Mouse (Mus musculus): Measurements from ENCODE around the gene Ambra1. TPM values are rescaled to one million over a fixed set of nuclear protein-coding genes. Genes with fewer than 3 reads are reported as not detected.
A peak's percentile ranks its signal among the peaks of the same experiment; 100 is the strongest.

Gene Ambra1
- polyA plus RNA-seq, 1 experiment, result 37.9 TPM

DNA sequence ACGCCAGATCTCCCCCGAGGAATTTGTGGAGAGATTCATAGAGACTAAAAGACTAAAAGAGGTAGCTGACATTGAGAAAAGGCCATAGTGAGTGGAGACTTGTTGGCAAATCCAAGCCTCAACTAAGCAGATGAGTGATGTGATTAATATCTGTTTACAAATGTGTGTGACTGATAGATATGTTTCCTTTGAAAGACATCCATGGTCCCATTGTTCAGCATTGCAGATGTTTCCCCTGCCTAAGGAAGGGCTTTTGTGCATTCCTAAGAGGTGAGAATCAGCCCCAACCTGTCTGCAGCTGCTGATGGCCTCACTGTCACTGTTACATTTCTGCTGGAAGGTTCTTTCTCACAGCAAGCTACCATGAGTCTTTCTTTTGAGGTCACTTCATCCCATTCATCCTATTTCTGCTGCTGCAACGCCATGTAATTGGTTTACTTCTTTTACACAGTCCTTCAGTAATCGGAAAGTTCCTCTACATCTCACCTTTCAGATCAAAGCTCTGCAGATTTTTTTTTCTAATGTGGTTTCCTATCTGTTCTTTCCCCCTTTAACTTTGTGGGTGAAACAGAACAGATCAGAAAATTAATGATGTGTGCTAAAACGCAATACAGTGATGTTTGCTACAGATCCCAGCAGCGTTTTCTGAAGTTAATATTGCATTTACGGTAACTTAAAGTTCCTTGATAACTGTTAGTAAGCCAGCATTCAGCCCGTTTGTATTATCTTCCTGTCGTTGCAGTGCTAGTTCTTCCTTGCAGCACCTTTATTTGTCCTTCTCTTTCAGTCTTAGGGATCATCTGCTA lies 146.3 kb downstream of the Ambra1 start:
- no peaks in the 10 kb centered on the region for H3K27me3 ChIP-seq (ENCODE audit: control insufficient read depth, insufficient read depth, low read length)

DNA sequence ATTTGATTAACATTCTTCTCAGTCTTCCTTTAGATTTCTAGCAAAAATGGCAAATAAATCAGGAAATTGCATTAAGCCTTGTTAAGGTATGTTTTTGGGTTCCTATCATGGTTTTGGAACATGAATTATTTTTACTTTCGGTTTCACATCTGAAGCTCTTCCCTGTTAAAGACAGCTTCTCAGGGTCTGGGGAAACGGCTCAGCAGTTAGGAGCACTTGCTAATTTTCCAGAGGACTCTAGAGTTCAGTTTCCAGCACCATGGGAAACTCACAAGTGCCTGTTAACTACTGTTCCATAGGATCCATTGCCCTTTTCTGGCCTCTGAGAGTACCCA lies 146.8 kb downstream of the Ambra1 start:
- 89% methylated on average over 2 of the region's 2 CpGs for WGBS
- Histone ChIP-seq H3K27me3 (ENCODE audit: control insufficient read depth, insufficient read depth, low read length) (no peaks in the 10 kb centered on the region), H3K4me1 (ENCODE audit: control insufficient read depth, insufficient read depth, low read length) (no peaks in the 10 kb centered on the region), H3K27ac (ENCODE audit: insufficient read depth, low read length) (no peak overlapping the region), H3K4me3 (replicated peaks; ENCODE audit: insufficient read depth, low read depth, low read length) (no peak overlapping the region)
- TF ChIP-seq CTCF (IDR thresholded peaks at IDR 0.05; ENCODE audit: borderline replicate concordance, insufficient read depth, low read depth, low read length) (no peak), POLR2A (IDR thresholded peaks at IDR 0.05; ENCODE audit: borderline replicate concordance, insufficient read depth, low read length) (no peak)
- DNase-seq, result no peak

More for the DNA sequence above, 146.3 kb downstream of the Ambra1 start:
- TF ChIP-seq CTCF (IDR thresholded peaks at IDR 0.05; ENCODE audit: borderline replicate concordance, insufficient read depth, low read depth, low read length), result no peak
- TF ChIP-seq POLR2A (IDR thresholded peaks at IDR 0.05; ENCODE audit: borderline replicate concordance, insufficient read depth, low read length), result no peak
- no peaks in the 10 kb centered on the region for H3K4me1 ChIP-seq (ENCODE audit: control insufficient read depth, insufficient read depth, low read length)
- 93% methylated on average over 9 of the region's 9 CpGs for WGBS
- H3K4me3 ChIP-seq (replicated peaks; ENCODE audit: insufficient read depth, low read depth, low read length), result no peak overlapping the region
- no peak for DNase-seq
- H3K27ac ChIP-seq (ENCODE audit: insufficient read depth, low read length), result no peak overlapping the region

DNA sequence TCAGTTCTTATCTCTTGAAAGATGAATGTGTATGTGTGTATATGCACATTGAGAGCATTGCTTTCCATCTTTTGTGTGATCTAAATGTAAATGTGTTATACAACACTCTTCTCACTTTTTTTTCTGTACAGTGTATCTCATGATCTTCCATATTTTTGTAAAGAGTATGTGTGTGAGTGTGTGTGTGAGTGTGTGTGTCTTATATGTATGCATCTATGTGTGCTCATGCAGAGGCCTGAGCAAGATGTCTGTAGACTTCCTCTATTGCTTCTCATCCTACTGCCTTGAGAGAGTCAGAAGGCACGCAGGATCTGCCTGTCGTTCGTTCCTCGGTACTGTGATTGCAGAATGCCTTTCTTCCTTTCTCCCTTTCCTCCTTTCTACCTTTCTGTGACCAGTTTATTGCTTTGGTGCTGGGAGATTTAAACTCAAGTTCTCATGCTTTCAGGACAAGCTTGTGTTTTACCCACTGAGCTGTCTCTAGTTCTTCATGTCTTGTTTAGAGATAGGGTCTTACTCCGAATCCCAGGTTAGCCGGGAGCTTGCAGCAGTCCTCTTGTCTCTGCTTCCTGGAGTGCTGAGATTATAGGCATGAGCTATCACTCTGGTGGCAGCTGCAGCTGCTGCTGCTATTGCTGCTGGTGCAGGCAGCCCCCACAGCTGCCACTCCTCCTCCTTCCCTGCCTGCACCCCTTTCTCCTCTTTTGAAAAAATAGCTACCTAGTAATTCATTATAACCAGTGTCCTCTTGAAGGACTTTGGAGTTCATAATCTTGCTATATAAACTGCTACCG lies 148.7 kb downstream of the Ambra1 start:
- WGBS, result 77% methylated on average over 7 of the region's 7 CpGs
- no peak overlapping the region for H3K4me3 ChIP-seq (replicated peaks; ENCODE audit: insufficient read depth, low read depth, low read length)
- no peaks in the 10 kb centered on the region for H3K4me1 ChIP-seq (ENCODE audit: control insufficient read depth, insufficient read depth, low read length)
- H3K27me3 ChIP-seq (ENCODE audit: control insufficient read depth, insufficient read depth, low read length), result no peaks in the 10 kb centered on the region
- no peak for DNase-seq
- no peak overlapping the region for H3K27ac ChIP-seq (ENCODE audit: insufficient read depth, low read length)
- TF ChIP-seq CTCF (IDR thresholded peaks at IDR 0.05; ENCODE audit: borderline replicate concordance, insufficient read depth, low read depth, low read length), result no peak
- no peak for TF ChIP-seq POLR2A (IDR thresholded peaks at IDR 0.05; ENCODE audit: borderline replicate concordance, insufficient read depth, low read length)

DNA sequence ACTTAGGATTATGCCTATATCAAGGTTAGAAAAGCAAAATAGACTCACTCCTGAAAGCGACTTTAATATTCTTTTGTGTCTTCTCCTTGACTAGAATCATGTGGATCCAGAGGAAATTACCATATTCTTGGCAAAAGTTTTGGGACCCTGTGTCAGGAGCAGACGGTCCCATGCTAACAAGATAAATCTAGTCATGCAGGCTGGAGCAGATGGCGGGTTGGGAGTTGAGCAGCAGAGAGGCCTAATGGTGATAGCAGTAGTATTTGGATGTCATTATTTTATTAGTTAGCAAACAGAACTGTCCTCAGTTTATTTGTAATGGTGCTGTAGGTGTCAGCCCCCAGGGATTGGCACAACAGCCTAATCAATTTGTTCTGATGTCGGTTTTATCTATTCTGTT lies 154.0 kb downstream of the Ambra1 start:
- 41% methylated on average over 4 of the region's 4 CpGs for WGBS
- Histone ChIP-seq H3K4me3 (replicated peaks; ENCODE audit: insufficient read depth, low read depth, low read length) (no peak overlapping the region), H3K27ac (ENCODE audit: insufficient read depth, low read length) (no peak overlapping the region), H3K27me3 (ENCODE audit: control insufficient read depth, insufficient read depth, low read length) (no peaks in the 10 kb centered on the region), H3K4me1 (ENCODE audit: control insufficient read depth, insufficient read depth, low read length) (peaks cover 3% of the 10 kb centered on the region; the same call in 1 of the 2 replicates)
- TF ChIP-seq POLR2A (IDR thresholded peaks at IDR 0.05; ENCODE audit: borderline replicate concordance, insufficient read depth, low read length) (no peak), CTCF (IDR thresholded peaks at IDR 0.05; ENCODE audit: borderline replicate concordance, insufficient read depth, low read depth, low read length) (no peak)
- peak in 1 of 2 experiments; percentile 52 for DNase-seq

DNA sequence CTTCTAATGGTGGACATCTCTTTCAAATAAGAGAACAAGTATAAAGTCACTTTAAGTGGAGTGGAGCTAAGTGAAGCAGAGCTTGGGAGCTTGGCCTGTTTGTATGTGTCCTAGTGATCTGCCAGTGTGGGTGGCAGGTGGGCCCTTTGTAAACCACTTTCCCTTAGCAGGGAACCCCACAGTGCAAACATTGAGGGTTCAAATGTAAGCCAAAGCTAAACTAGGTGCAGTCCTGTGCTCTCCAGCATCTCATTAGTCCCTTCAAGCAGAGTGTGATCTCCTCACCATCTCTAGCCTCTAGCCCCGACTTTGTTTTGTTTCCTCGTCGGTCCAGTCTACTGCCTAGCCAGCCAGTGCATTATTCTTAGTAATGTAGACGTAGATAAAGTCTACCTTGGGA lies 154.7 kb downstream of the Ambra1 start:
- Histone ChIP-seq H3K4me3 (replicated peaks; ENCODE audit: insufficient read depth, low read depth, low read length) (no peak overlapping the region), H3K4me1 (ENCODE audit: control insufficient read depth, insufficient read depth, low read length) (peaks cover 3% of the 10 kb centered on the region; the same call in 1 of the 2 replicates), H3K27me3 (ENCODE audit: control insufficient read depth, insufficient read depth, low read length) (no peaks in the 10 kb centered on the region), H3K27ac (ENCODE audit: insufficient read depth, low read length) (no peak overlapping the region)
- TF ChIP-seq POLR2A (IDR thresholded peaks at IDR 0.05; ENCODE audit: borderline replicate concordance, insufficient read depth, low read length) (no peak), CTCF (IDR thresholded peaks at IDR 0.05; ENCODE audit: borderline replicate concordance, insufficient read depth, low read depth, low read length) (no peak)
- WGBS, result 54% methylated on average over 4 of the region's 4 CpGs
- DNase-seq, result no peak

DNA sequence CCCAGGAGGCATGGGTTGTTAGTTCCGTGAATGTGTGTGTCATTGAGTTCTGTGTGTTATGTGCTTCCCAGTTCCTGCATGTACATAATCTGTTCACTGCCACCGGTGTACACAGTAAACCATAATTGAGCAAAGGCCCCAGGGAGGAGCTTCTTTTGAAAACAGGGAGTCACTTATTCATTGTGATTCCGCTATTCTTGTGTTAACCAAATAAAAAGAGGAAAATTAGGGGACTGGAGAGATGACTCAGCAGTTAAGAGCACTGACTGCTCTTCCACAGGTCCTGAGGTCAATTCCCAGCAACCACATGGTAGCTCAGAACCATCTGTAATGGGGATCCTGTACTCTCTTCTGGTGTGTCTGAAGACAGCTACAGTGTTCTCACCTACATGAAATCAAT lies 164.8 kb downstream of the Ambra1 start:
- Histone ChIP-seq H3K4me1 (ENCODE audit: control insufficient read depth, insufficient read depth, low read length) (no peaks in the 10 kb centered on the region), H3K27ac (ENCODE audit: insufficient read depth, low read length) (no peak overlapping the region), H3K4me3 (replicated peaks; ENCODE audit: insufficient read depth, low read depth, low read length) (no peak overlapping the region), H3K27me3 (ENCODE audit: control insufficient read depth, insufficient read depth, low read length) (no peaks in the 10 kb centered on the region)
- DNase-seq, result no peak
- 91% methylated on average over 3 of the region's 3 CpGs for WGBS
- TF ChIP-seq CTCF (IDR thresholded peaks at IDR 0.05; ENCODE audit: borderline replicate concordance, insufficient read depth, low read depth, low read length) (no peak), POLR2A (IDR thresholded peaks at IDR 0.05; ENCODE audit: borderline replicate concordance, insufficient read depth, low read length) (no peak)

DNA sequence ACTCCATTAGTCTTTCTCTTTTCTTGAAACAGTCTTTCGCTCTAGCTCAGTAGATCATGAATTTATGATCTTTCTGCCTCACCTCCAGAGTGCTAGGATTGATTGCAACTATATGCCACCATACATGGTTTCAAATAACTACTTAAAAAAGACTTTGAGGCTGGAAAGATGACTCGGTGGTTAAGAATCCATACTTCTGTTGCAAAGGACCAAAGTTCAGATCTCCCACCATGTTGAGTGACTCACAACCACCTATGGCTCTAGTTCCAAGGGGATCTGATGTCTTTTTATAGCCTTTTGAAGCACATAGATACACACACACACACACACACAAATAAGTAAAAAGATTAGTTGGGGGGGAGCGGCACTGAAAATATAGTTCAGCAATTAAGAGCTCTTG lies 165.5 kb downstream of the Ambra1 start:
- no peaks in the 10 kb centered on the region for H3K4me1 ChIP-seq (ENCODE audit: control insufficient read depth, insufficient read depth, low read length)
- WGBS, result 96% methylated on average over 3 of the region's 3 CpGs
- H3K27ac ChIP-seq (ENCODE audit: insufficient read depth, low read length), result no peak overlapping the region
- no peak for DNase-seq
- TF ChIP-seq CTCF (IDR thresholded peaks at IDR 0.05; ENCODE audit: borderline replicate concordance, insufficient read depth, low read depth, low read length) (no peak), POLR2A (IDR thresholded peaks at IDR 0.05; ENCODE audit: borderline replicate concordance, insufficient read depth, low read length) (no peak)
- no peak overlapping the region for H3K4me3 ChIP-seq (replicated peaks; ENCODE audit: insufficient read depth, low read depth, low read length)
- no peaks in the 10 kb centered on the region for H3K27me3 ChIP-seq (ENCODE audit: control insufficient read depth, insufficient read depth, low read length)

DNA sequence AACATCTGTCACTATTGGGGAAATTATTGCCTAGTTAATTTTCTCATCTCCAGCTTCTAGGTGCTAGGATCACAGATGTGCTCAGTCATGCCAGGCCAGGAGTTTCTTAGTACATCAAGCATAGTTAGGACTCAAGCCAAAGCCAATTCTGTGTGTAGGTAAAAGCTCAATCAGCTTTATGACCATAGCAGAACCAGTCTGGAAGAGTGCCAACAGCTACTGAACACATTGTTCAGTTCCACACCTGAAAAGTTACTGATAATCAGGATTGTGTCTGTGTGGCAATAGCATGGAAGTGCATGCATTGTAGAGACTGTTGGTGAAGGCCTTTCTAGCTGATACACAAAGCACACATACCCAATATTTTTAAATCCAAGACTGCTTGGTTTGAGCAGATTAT lies 168.0 kb downstream of the Ambra1 start:
- TF ChIP-seq POLR2A (IDR thresholded peaks at IDR 0.05; ENCODE audit: borderline replicate concordance, insufficient read depth, low read length) (no peak), CTCF (IDR thresholded peaks at IDR 0.05; ENCODE audit: borderline replicate concordance, insufficient read depth, low read depth, low read length) (no peak)
- Histone ChIP-seq H3K4me3 (replicated peaks; ENCODE audit: insufficient read depth, low read depth, low read length) (no peak overlapping the region), H3K4me1 (ENCODE audit: control insufficient read depth, insufficient read depth, low read length) (peaks cover 3% of the 10 kb centered on the region; the same call in 1 of the 2 replicates), H3K27ac (ENCODE audit: insufficient read depth, low read length) (no peak overlapping the region), H3K27me3 (ENCODE audit: control insufficient read depth, insufficient read depth, low read length) (no peaks in the 10 kb centered on the region)
- no peak for DNase-seq
